Mouse (Mus musculus) liver, postnatal 0 days (tissue): Measurements from ENCODE around the gene Myo3b. TPM values are rescaled to one million over a fixed set of nuclear protein-coding genes. Genes with fewer than 3 reads are reported as not detected.

Experiments used
- ATAC-seq: fragments of 200-750 bp; cut with Nextera tagmentation; 2 replicates; pipeline ENCODE4 v1.8.0; 2017; ENCODE audit warnings: mild to moderate bottlenecking, moderate library complexity
- DNase-seq: peaks from one replicate; pipeline ENCODE4 v3.0.0-alpha.2; 2016
- H3K27ac ChIP-seq: fragments of 300-500 bp; sonication (generic); 2 replicates; pipeline ENCODE4 v1.5.1; 2014; ENCODE audit warnings: antibody characterized with exemption, moderate library complexity, mild to moderate bottlenecking, low read depth
- H3K27me3 ChIP-seq: fragments of 300-500 bp; sonication (generic); 2 replicates; pipeline ENCODE4 v1.6.1; 2014; ENCODE audit warnings: low read length, control low read depth, mixed read lengths; ENCODE audit not compliant: insufficient read depth
- H3K36me3 ChIP-seq: fragments of 300-500 bp; sonication (generic); replicated peaks from 2 replicates; pipeline ENCODE4 v1.6.1; 2014; ENCODE audit warnings: mild to moderate bottlenecking, control low read depth, low read length, moderate library complexity, mixed read lengths; ENCODE audit not compliant: insufficient read depth
- H3K4me1 ChIP-seq: fragments of 300-500 bp; sonication (generic); 2 replicates; pipeline ENCODE4 v1.6.1; 2014; ENCODE audit warnings: antibody characterized with exemption, mild to moderate bottlenecking, control low read depth; ENCODE audit not compliant: insufficient read depth
- H3K4me2 ChIP-seq: fragments of 300-500 bp; sonication (generic); 2 replicates; pipeline ENCODE4 v1.6.1; 2014; ENCODE audit warnings: low read depth, mild to moderate bottlenecking, low read length, moderate library complexity, mixed read lengths
- H3K4me3 ChIP-seq: fragments of 300-500 bp; sonication (generic); 2 replicates; pipeline ENCODE4 v1.5.1; 2014; ENCODE audit warnings: low read depth, low read length
- H3K9ac ChIP-seq: fragments of 300-500 bp; sonication (generic); replicated peaks from 2 replicates; pipeline ENCODE4 v1.6.1; 2014; ENCODE audit warnings: mild to moderate bottlenecking, moderate library complexity
- H3K9me3 ChIP-seq: fragments of 300-500 bp; sonication (generic); 2 replicates; pipeline ENCODE4 v1.6.1; 2016; ENCODE audit warnings: mild to moderate bottlenecking, control low read depth, low read length, mixed read lengths
- CTCF ChIP-seq: sonication (generic); IDR thresholded peaks from 2 replicates; pipeline ENCODE4 v1.5.1; 2016; ENCODE audit warnings: antibody characterized with exemption, low read depth
- EP300 ChIP-seq: IDR thresholded peaks from 2 replicates; pipeline ENCODE4 v1.6.1; 2016; ENCODE audit warnings: antibody characterized with exemption, low read depth, mild to moderate bottlenecking
- WGBS: fragments of 180-500 bp; shearing (Covaris S2); extraction: QIAGEN DNeasy Blood & Tissue Kit; methylation state at CpG from one replicate; pipeline ENCODE4 v1.1.7; 2014; ENCODE audit not compliant: insufficient replicate concordance; 5-methylcytosine and 5-hydroxymethylcytosine counted together
- polyA plus RNA-seq: library from polyadenylated mRNA; unstranded; fragments of >200 nt; fragmentation: Nextera tagmentation; extraction: Ambion mirVana; gene quantifications from 2 replicates; pipeline ENCODE4 v1.2.1, GENCODE M21; 2015

Gene Myo3b
- polyA plus RNA-seq, 1 experiment from 2014 or later, result not detected

DNA sequence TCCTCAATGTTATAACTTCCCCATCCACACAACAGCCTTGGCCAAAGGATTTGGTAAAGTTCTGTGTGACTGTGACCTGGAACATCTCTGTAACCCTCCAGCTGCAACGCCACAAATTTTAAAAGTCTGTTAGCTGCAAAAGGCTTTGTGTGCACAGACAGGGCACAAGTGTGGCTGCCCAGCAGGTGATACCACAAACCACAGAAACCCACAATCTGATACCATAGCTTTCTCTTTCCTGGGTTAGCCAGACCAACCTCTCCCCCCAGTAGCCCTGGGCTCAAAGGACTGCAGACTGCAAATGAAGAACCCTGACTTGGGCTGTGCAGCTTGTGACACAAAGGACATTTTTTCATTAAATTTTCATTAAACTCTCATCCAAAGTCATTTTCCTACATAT lies 424.7 kb downstream of the Myo3b start:
- H3K9me3 ChIP-seq, result no peaks in the 10 kb centered on the region
- no peak for TF ChIP-seq CTCF
- no peak for TF ChIP-seq EP300
- H3K4me3 ChIP-seq, result no peak overlapping the region
- H3K4me2 ChIP-seq, result no peak overlapping the region
- DNase-seq, result no peak
- no peaks in the 10 kb centered on the region for H3K36me3 ChIP-seq
- H3K9ac ChIP-seq, result no peak overlapping the region
- no peak for ATAC-seq
- peaks cover 8% of the 10 kb centered on the region; the same call in 1 of the 2 replicates for H3K27me3 ChIP-seq
- H3K4me1 ChIP-seq, result no peaks in the 10 kb centered on the region
- H3K27ac ChIP-seq, result no peak overlapping the region
- WGBS, result 30% methylated on average over 1 of the region's 1 CpGs

DNA sequence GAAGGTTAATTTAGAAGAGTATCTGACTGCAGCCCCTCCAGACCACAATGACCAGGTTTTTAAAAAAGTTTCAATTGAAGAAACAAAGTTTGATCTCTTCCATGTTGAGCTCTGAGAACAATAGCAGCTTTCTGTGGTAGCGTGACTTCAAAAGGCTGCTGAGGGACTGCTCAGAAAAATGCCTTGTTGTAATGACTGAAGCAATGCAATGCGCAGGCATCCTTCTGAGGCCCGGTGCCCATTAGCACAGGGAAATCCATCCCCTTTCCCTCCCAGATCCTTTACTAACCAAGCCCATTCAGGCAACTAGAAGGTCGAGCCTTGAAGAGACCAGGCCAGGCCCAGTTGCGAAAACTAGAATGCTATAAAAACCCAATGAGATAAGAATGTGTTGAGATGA lies 432.2 kb downstream of the Myo3b start:
- 19% methylated on average over 5 of the region's 5 CpGs for WGBS
- TF ChIP-seq CTCF (no peak), EP300 (no peak)
- no peak overlapping the region for H3K27ac ChIP-seq

DNA sequence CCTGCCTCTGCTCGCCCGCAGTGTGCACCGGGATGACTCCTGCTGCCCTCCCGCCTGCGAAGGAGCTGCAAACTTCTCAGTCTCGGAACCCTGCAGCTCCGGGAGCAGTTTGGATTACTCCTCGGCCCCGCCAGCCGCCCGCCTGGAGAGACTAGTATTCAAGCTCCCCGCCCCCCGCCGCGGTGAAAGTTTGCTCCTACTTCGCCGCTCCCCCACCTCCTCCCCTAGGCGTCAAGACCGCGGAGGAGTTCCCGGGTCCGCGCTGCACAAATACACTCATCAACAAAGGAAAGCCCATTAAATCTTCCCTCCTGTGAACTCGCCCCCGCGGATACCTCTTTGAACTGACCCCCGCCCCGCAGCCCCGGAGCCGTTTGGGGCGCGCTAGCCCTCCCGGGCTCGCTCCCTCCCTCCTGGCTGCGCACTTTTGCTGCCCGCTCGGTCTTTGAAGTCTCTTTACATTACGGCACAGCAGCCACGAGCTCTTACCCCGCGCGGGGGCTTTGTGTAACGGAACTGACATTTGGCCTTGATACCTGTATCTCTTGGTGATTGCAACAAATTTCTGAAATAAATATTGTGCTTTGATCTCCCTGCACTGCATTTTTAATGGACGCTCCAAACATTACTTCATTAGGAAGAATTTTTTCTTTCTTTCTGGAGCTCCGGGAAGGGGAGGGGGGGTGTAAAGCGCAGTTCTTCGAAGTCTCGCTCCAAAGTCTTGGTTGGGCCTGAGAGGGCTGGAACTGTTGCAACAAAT lies 433.1 kb downstream of the Myo3b start:
- Histone ChIP-seq H3K27me3 (peaks cover 72% of the 10 kb centered on the region), H3K36me3 (no peaks in the 10 kb centered on the region), H3K4me1 (peaks cover 20% of the 10 kb centered on the region), H3K4me2 (peak overlapping the region; percentile 33; the same call in 1 of the 2 replicates), H3K4me3 (peak overlapping the region; percentile 24), H3K27ac (no peak overlapping the region), H3K9me3 (no peaks in the 10 kb centered on the region), H3K9ac (no peak overlapping the region)
- ATAC-seq, result no peak
- no peak for DNase-seq
- TF ChIP-seq EP300, result no peak
- no peak for TF ChIP-seq CTCF
- WGBS, result 1% methylated on average over 47 of the region's 48 CpGs

More for the DNA sequence above, 432.2 kb downstream of the Myo3b start:
- no peak overlapping the region for H3K9ac ChIP-seq
- no peaks in the 10 kb centered on the region for H3K36me3 ChIP-seq
- peaks cover 67% of the 10 kb centered on the region for H3K27me3 ChIP-seq
- H3K4me2 ChIP-seq, result no peak overlapping the region
- no peak for ATAC-seq
- no peaks in the 10 kb centered on the region for H3K9me3 ChIP-seq
- H3K4me3 ChIP-seq, result no peak overlapping the region
- DNase-seq, result no peak
- peaks cover 13% of the 10 kb centered on the region for H3K4me1 ChIP-seq

Other genes starting within 250 kb of the Myo3b start
- 0.29 and 0.30 TPM in 2 replicates for gene Ccdc173, start 249.6 kb upstream of the Myo3b start, polyA plus RNA-seq
- gene Phospho2, start 249.5 kb upstream of the Myo3b start, polyA plus RNA-seq, result 13.0 and 13.5 TPM in 2 replicates
- gene Klhl23, start 217.2 kb upstream of the Myo3b start, polyA plus RNA-seq, result 3.9 and 5.6 TPM in 2 replicates
- 112 and 128 TPM in 2 replicates for gene Ssb, start 177.6 kb upstream of the Myo3b start, polyA plus RNA-seq
- 27.8 and 28.7 TPM in 2 replicates for gene Mettl5, start 153.5 kb upstream of the Myo3b start, polyA plus RNA-seq
- 5.7 and 6.0 TPM in 2 replicates for gene Ubr3, start 141.9 kb upstream of the Myo3b start, polyA plus RNA-seq